Mouse (Mus musculus) ES-E14 (cell line): Measurements from ENCODE around the gene Polr2l.

Source experiments
- HCFC1 ChIP-seq: IDR thresholded peaks from 2 replicates; pipeline ENCODE4 v1.6.1; 2012; ENCODE audit warnings: low read length, inconsistent platforms, borderline replicate concordance; ENCODE audit not compliant: insufficient read depth
- MAFK ChIP-seq: IDR thresholded peaks from 2 replicates; pipeline ENCODE4 v1.6.1; 2014; ENCODE audit warnings: mild to moderate bottlenecking, low read depth, low read length, inconsistent platforms; ENCODE audit not compliant: insufficient read depth

- TF ChIP-seq HCFC1 = no peak
- no peak for TF ChIP-seq MAFK
Measured at GRCm38 (mm10) chr7:141431434-141432185, 43.3 kb downstream of the Polr2l start.
